ENCODE assay signal across 7 mouse cellular contexts in genomic region chr14:32683982-32684734, GRCm38 (mm10). TPM values are rescaled to one million over a fixed set of nuclear protein-coding genes. Genes with fewer than 3 reads are reported as not detected.
DNase-seq lines count a peak whose midpoint lies in the region; ATAC-seq and TF ChIP-seq lines count a peak whose summit lies in the region.

No protein-coding gene starts in this region.

- no peak for TF ChIP-seq EP300 in liver, postnatal 0 days (IDR thresholded peaks at IDR 0.05; ENCODE audit: low read depth)

- no peaks in the 10 kb centered on the region for H3K27me3 ChIP-seq in liver, postnatal 0 days (ENCODE audit: insufficient read depth, low read length)
- H3K27me3 ChIP-seq in liver, embryonic 11.5 days (replicated peaks; ENCODE audit: control insufficient read depth, insufficient read depth, low read length), result 0 out of 2 replicates have a peak, but pooled peaks cover 2% of the 10 kb centered on the region
- H3K27me3 ChIP-seq in forebrain, embryonic 16.5 days (replicated peaks; ENCODE audit: control insufficient read depth, insufficient read depth, low read length), result no peaks in the 10 kb centered on the region
- H3K27me3 ChIP-seq in neural tube, embryonic 15.5 days (replicated peaks), result no peaks in the 10 kb centered on the region

- H3K4me3 ChIP-seq in liver, postnatal 0 days (ENCODE audit: low read depth, low read length), result no peak overlapping the region
- no peak overlapping the region for H3K4me3 ChIP-seq in liver, embryonic 11.5 days (ENCODE audit: low read depth, low read length)
- 0 out of 2 replicates have a peak overlapping the region, but pooled peaks have one; percentile 4 for H3K4me3 ChIP-seq in forebrain, embryonic 16.5 days (replicated peaks; ENCODE audit: low read length)
- H3K4me3 ChIP-seq in neural tube, embryonic 15.5 days (replicated peaks), result no peak overlapping the region

- H3K4me1 ChIP-seq in liver, postnatal 0 days (ENCODE audit: insufficient read depth), result peaks cover 14% of the 10 kb centered on the region
- no peaks in the 10 kb centered on the region; the same call in 1 of the 2 replicates for H3K4me1 ChIP-seq in liver, embryonic 11.5 days (replicated peaks; ENCODE audit: control insufficient read depth, insufficient read depth, low read length)
- peaks cover 13% of the 10 kb centered on the region for H3K4me1 ChIP-seq in forebrain, embryonic 16.5 days (replicated peaks; ENCODE audit: control insufficient read depth, insufficient read depth, low read length)
- peaks cover 19% of the 10 kb centered on the region for H3K4me1 ChIP-seq in neural tube, embryonic 15.5 days

- H3K27ac ChIP-seq in liver, postnatal 0 days (ENCODE audit: low read depth), result no peak overlapping the region
- no peak overlapping the region for H3K27ac ChIP-seq in liver, embryonic 11.5 days (ENCODE audit: low read depth, low read length)
- no peak overlapping the region for H3K27ac ChIP-seq in forebrain, embryonic 16.5 days (ENCODE audit: low read length)
- H3K27ac ChIP-seq in neural tube, embryonic 15.5 days (replicated peaks), result no peak overlapping the region

- no peak overlapping the region for H3K4me2 ChIP-seq in liver, postnatal 0 days (ENCODE audit: low read depth, low read length)
- H3K4me2 ChIP-seq in liver, embryonic 11.5 days, result no peak overlapping the region
- peak overlapping the region; percentile 43 for H3K4me2 ChIP-seq in forebrain, embryonic 16.5 days (ENCODE audit: low read length)
- H3K4me2 ChIP-seq in neural tube, embryonic 15.5 days, result peak overlapping the region; percentile 20

- H3K9me3 ChIP-seq in liver, postnatal 0 days (ENCODE audit: low read length), result no peaks in the 10 kb centered on the region
- H3K9me3 ChIP-seq in liver, embryonic 11.5 days (ENCODE audit: control insufficient read depth, low read length), result no peaks in the 10 kb centered on the region
- no peaks in the 10 kb centered on the region for H3K9me3 ChIP-seq in forebrain, embryonic 16.5 days (ENCODE audit: control insufficient read depth, low read length)
- no peaks in the 10 kb centered on the region for H3K9me3 ChIP-seq in neural tube, embryonic 15.5 days (replicated peaks)

- WGBS in liver, postnatal 0 days (ENCODE audit: insufficient replicate concordance), result 67% methylated on average over 19 of the region's 19 CpGs
- 76% methylated on average over 19 of the region's 19 CpGs for WGBS in liver, embryonic 11.5 days
- WGBS in forebrain, embryonic 16.5 days, result 12% methylated on average over 19 of the region's 19 CpGs
- WGBS in neural tube, embryonic 15.5 days, result 28% methylated on average over 19 of the region's 19 CpGs

- TF ChIP-seq CTCF in liver, postnatal 0 days (IDR thresholded peaks at IDR 0.05; ENCODE audit: low read depth), result no peak

- peak; percentile 60 for DNase-seq in liver, postnatal 0 days
- no peak for DNase-seq in liver, embryonic 11.5 days (ENCODE audit: low spot score)
- DNase-seq in kidney, adult 11 months, result peak; percentile 19
- no peak for DNase-seq in embryo, embryonic 9.5 days (ENCODE audit: extremely low spot score)

- ATAC-seq in liver, postnatal 0 days, result peak; percentile 53
- no peak for ATAC-seq in liver, embryonic 11.5 days (replicated peaks; ENCODE audit: low FRiP score)
- peak; percentile 74 for ATAC-seq in forebrain, embryonic 16.5 days
- ATAC-seq in neural tube, embryonic 15.5 days (ENCODE audit: low FRiP score), result peak; percentile 38; the same call in 1 of the 2 replicates
- ATAC-seq in inflammation-experienced regulatory T-cells, adult 6 months, result no peak

- H3K36me3 ChIP-seq in liver, postnatal 0 days (replicated peaks; ENCODE audit: insufficient read depth, low read length), result no peaks in the 10 kb centered on the region
- H3K36me3 ChIP-seq in liver, embryonic 11.5 days (ENCODE audit: control insufficient read depth, insufficient read depth, low read length), result no peaks in the 10 kb centered on the region
- H3K36me3 ChIP-seq in forebrain, embryonic 16.5 days (ENCODE audit: control insufficient read depth, insufficient read depth), result no peaks in the 10 kb centered on the region
- no peaks in the 10 kb centered on the region for H3K36me3 ChIP-seq in neural tube, embryonic 15.5 days

- H3K9ac ChIP-seq in liver, postnatal 0 days (replicated peaks), result no peak overlapping the region
- H3K9ac ChIP-seq in liver, embryonic 11.5 days (ENCODE audit: low read depth, low read length), result no peak overlapping the region
- H3K9ac ChIP-seq in forebrain, embryonic 16.5 days (replicated peaks; ENCODE audit: low read depth, low read length), result no peak overlapping the region
- no peak overlapping the region for H3K9ac ChIP-seq in neural tube, embryonic 15.5 days (replicated peaks)

RNA-seq across cellular contexts. Expression of gene 3425401B19Rik, which starts 0.9 kb away (rescaled TPM):
- polyA plus RNA-seq in liver, postnatal 0 days (2015; fragmentation: Nextera tagmentation; extraction: Ambion mirVana), result 0.12 and 0.14 TPM in 2 replicates
- not detected in 2 replicates for polyA plus RNA-seq in liver, embryonic 11.5 days (2014; fragmentation: Nextera tagmentation; extraction: Ambion mirVana)
- polyA plus RNA-seq in forebrain, embryonic 16.5 days (2015; fragmentation: Nextera tagmentation; extraction: Ambion mirVana), result not detected in 2 replicates
- polyA plus RNA-seq in neural tube, embryonic 15.5 days (2015; fragmentation: Nextera tagmentation; extraction: Ambion mirVana), result 0.22 and 0.42 TPM in 2 replicates
- polyA plus RNA-seq in inflammation-experienced regulatory T-cells, adult 6 months (2017; shearing (Covaris generic)), result under 1 TPM in 1 of 3 experiments, not detected in 2; 0.08 TPM

Comparison
In these comparisons a context has a peak if more than half of its experiments do, and no peak if none do; other contexts are left out.
1. ATAC-seq: peak in liver, postnatal 0 days (single experiment), forebrain, embryonic 16.5 days (single experiment) and neural tube, embryonic 15.5 days (single experiment); none in liver, embryonic 11.5 days (single experiment) and inflammation-experienced regulatory T-cells, adult 6 months (single experiment).
2. DNase-seq: peak in liver, postnatal 0 days (single experiment) and kidney, adult 11 months (single experiment); none in liver, embryonic 11.5 days (single experiment) and embryo, embryonic 9.5 days (single experiment).
3. H3K4me2 ChIP-seq: peak in forebrain, embryonic 16.5 days (single experiment) and neural tube, embryonic 15.5 days (single experiment); none in liver, postnatal 0 days (single experiment) and liver, embryonic 11.5 days (single experiment).